In genomic region chr7:75520531-75520930, GRCm38 (mm10) we compare ENCODE assay signal across 22 mouse cellular contexts.
A peak's percentile ranks its signal among the peaks of the same experiment; 100 is the strongest.
DNase-seq lines count a peak whose midpoint lies in the region; ATAC-seq and TF ChIP-seq lines count a peak whose summit lies in the region.
"Had no signal": no experiment of that assay in that cellular context is flagged by ENCODE, and none has a peak within 500 bp of the region (broad histone marks: within the 10 kb centered on the region; RNA-seq: fewer than 3 reads in every experiment).

No protein-coding gene starts in this region.

- peaks cover 27% of the 10 kb centered on the region for H3K4me1 ChIP-seq in heart, embryonic 11.5 days (ENCODE audit: control insufficient read depth, insufficient read depth, low read length)
- H3K4me1 ChIP-seq in heart, embryonic 10.5 days: peaks cover 42% of the 10 kb centered on the region
- peaks cover 23% of the 10 kb centered on the region for H3K4me1 ChIP-seq in kidney, postnatal 0 days (replicated peaks; ENCODE audit: insufficient read depth, low read length)
- H3K4me1 ChIP-seq: neural tube, embryonic 15.5 days had no signal

- TF ChIP-seq CTCF in kidney, postnatal 0 days (IDR thresholded peaks at IDR 0.05; ENCODE audit: low read depth): peak; percentile 34; the same call in 1 of the 2 replicates

- peak; percentile 64 to 81 for DNase-seq in adrenal gland, adult (ENCODE audit: inconsistent age in 2 of 2, low spot score in 1 of 2)
- DNase-seq in adrenal gland, adult 18-20 months (ENCODE audit: low spot score in 2 of 2): no peak
- DNase-seq in heart, embryonic 10.5 days (ENCODE audit: low spot score): no peak
- DNase-seq in kidney, postnatal 0 days (ENCODE audit: low spot score): no peak
- DNase-seq in kidney, adult 18-20 months: no peak
- peak; percentile 27 for DNase-seq in embryo, embryonic 10.5 days (ENCODE audit: low spot score)
- DNase-seq in layer of hippocampus, postnatal 25 days (ENCODE audit: extremely low spot score in 1 of 2, low spot score in 1 of 2): no peak
- DNase-seq: cerebellum, adult 11-12 months; cerebellum, postnatal 25 days; gastrocnemius, postnatal 10 days; layer of hippocampus, postnatal 36 days; lung, postnatal 10 days; thymus, postnatal 4 days had no signal

- no peak overlapping the region for H3K4me3 ChIP-seq in heart, embryonic 11.5 days (ENCODE audit: low read depth, low read length)
- no peak overlapping the region for H3K4me3 ChIP-seq in heart, embryonic 10.5 days
- no peak overlapping the region for H3K4me3 ChIP-seq in kidney, postnatal 0 days (replicated peaks; ENCODE audit: low read depth, low read length)
- H3K4me3 ChIP-seq: embryonic facial prominence, embryonic 13.5 days; heart, embryonic 15.5 days; hindbrain, embryonic 13.5 days; limb, embryonic 15.5 days; megakaryocyte, embryonic 14.5 days; myocyte; neural tube, embryonic 15.5 days had no signal

- H3K9me3 ChIP-seq in heart, embryonic 11.5 days (replicated peaks; ENCODE audit: control insufficient read depth, low read length): no peaks in the 10 kb centered on the region
- no peaks in the 10 kb centered on the region for H3K9me3 ChIP-seq in heart, embryonic 10.5 days
- H3K9me3 ChIP-seq in kidney, postnatal 0 days (replicated peaks; ENCODE audit: low read length): no peaks in the 10 kb centered on the region
- H3K9me3 ChIP-seq: embryonic facial prominence, embryonic 13.5 days; heart, embryonic 15.5 days; hindbrain, embryonic 13.5 days; limb, embryonic 15.5 days; megakaryocyte, embryonic 14.5 days; neural tube, embryonic 15.5 days had no signal

- no peak for ATAC-seq in heart, embryonic 11.5 days (replicated peaks; ENCODE audit: insufficient number of reproducible peaks, low FRiP score, low TSS enrichment)
- ATAC-seq in kidney, postnatal 0 days (replicated peaks; ENCODE audit: low FRiP score, low read depth): no peak
- ATAC-seq: CD4-positive, CD25-positive, alpha-beta regulatory T cell, adult 4 months had no signal

- WGBS in heart, embryonic 11.5 days (ENCODE audit: insufficient replicate concordance): 73% methylated on average over 6 of the region's 6 CpGs
- 71% methylated on average over 6 of the region's 6 CpGs for WGBS in heart, embryonic 10.5 days
- WGBS in kidney, postnatal 0 days: 56% methylated on average over 6 of the region's 6 CpGs

- no peak overlapping the region for H3K4me2 ChIP-seq in heart, embryonic 11.5 days
- H3K4me2 ChIP-seq in kidney, postnatal 0 days (ENCODE audit: low read length): no peak overlapping the region
- H3K4me2 ChIP-seq: embryonic facial prominence, embryonic 13.5 days; heart, embryonic 15.5 days; hindbrain, embryonic 13.5 days; limb, embryonic 15.5 days; neural tube, embryonic 15.5 days had no signal

- H3K27me3 ChIP-seq in heart, embryonic 11.5 days (ENCODE audit: control insufficient read depth, insufficient read depth, low read length): no peaks in the 10 kb centered on the region
- no peaks in the 10 kb centered on the region for H3K27me3 ChIP-seq in heart, embryonic 10.5 days (ENCODE audit: insufficient read depth, poor library complexity, severe bottlenecking)
- no peaks in the 10 kb centered on the region for H3K27me3 ChIP-seq in kidney, postnatal 0 days (ENCODE audit: insufficient read depth, low read length)
- H3K27me3 ChIP-seq: embryonic facial prominence, embryonic 13.5 days; heart, embryonic 15.5 days; hindbrain, embryonic 13.5 days; limb, embryonic 15.5 days; megakaryocyte, embryonic 14.5 days; neural tube, embryonic 15.5 days had no signal

- H3K36me3 ChIP-seq in heart, embryonic 11.5 days (ENCODE audit: control insufficient read depth, insufficient read depth, low read length): no peaks in the 10 kb centered on the region
- no peaks in the 10 kb centered on the region for H3K36me3 ChIP-seq in heart, embryonic 10.5 days
- H3K36me3 ChIP-seq in kidney, postnatal 0 days (ENCODE audit: insufficient read depth, low read length): no peaks in the 10 kb centered on the region
- H3K36me3 ChIP-seq: embryonic facial prominence, embryonic 13.5 days; heart, embryonic 15.5 days; hindbrain, embryonic 13.5 days; limb, embryonic 15.5 days; neural tube, embryonic 15.5 days had no signal

- no peak overlapping the region for H3K9ac ChIP-seq in heart, embryonic 11.5 days (ENCODE audit: low read depth, low read length)
- no peak overlapping the region for H3K9ac ChIP-seq in kidney, postnatal 0 days (ENCODE audit: low read depth, low read length)
- H3K9ac ChIP-seq: embryonic facial prominence, embryonic 13.5 days; heart, embryonic 15.5 days; hindbrain, embryonic 13.5 days; limb, embryonic 15.5 days; neural tube, embryonic 15.5 days had no signal

- 0 out of 2 replicates have a peak overlapping the region, but pooled peaks have one; percentile 15 for H3K27ac ChIP-seq in heart, embryonic 11.5 days (ENCODE audit: low read depth, low read length)
- no peak overlapping the region for H3K27ac ChIP-seq in heart, embryonic 10.5 days
- H3K27ac ChIP-seq in kidney, postnatal 0 days: no peak overlapping the region
- H3K27ac ChIP-seq: embryonic facial prominence, embryonic 13.5 days; hindbrain, embryonic 13.5 days; limb, embryonic 15.5 days; neural tube, embryonic 15.5 days had no signal

Comparison
In these comparisons a context has a peak if more than half of its experiments do, and no peak if none do; other contexts are left out.
1. DNase-seq: peak in adrenal gland, adult (2 of 2) and embryo, embryonic 10.5 days (single experiment); none in adrenal gland, adult 18-20 months (0 of 2), heart, embryonic 10.5 days (single experiment), kidney, postnatal 0 days (single experiment), kidney, adult 18-20 months (single experiment) and layer of hippocampus, postnatal 25 days (0 of 2).